Mouse (Mus musculus) forebrain, embryonic 16.5 days (tissue): ENCODE results near the gene Chpf. TPM values are rescaled to one million over a fixed set of nuclear protein-coding genes. Genes with fewer than 3 reads are reported as not detected.

Experiments
- ATAC-seq: fragments of 200-750 bp; cut with Nextera tagmentation; 2 replicates; pipeline ENCODE4 v1.8.0; 2017; ENCODE audit warnings: mild to moderate bottlenecking, moderate library complexity
- H3K27ac ChIP-seq: fragments of 300-500 bp; sonication (generic); 2 replicates; pipeline ENCODE4 v1.5.1; 2014; ENCODE audit warnings: low read length, control low read depth
- H3K27me3 ChIP-seq: fragments of 300-500 bp; sonication (generic); replicated peaks from 2 replicates; pipeline ENCODE4 v1.6.1; 2014; ENCODE audit warnings: low read length; ENCODE audit not compliant: control insufficient read depth, insufficient read depth
- H3K36me3 ChIP-seq: fragments of 300-500 bp; sonication (generic); 2 replicates; pipeline ENCODE4 v1.6.1; 2014; ENCODE audit not compliant: control insufficient read depth, insufficient read depth
- H3K4me1 ChIP-seq: fragments of 300-500 bp; sonication (generic); replicated peaks from 2 replicates; pipeline ENCODE4 v1.6.1; 2014; ENCODE audit warnings: low read length; ENCODE audit not compliant: control insufficient read depth, insufficient read depth
- H3K4me2 ChIP-seq: fragments of 300-500 bp; sonication (generic); 2 replicates; pipeline ENCODE4 v1.6.1; 2014; ENCODE audit warnings: mild to moderate bottlenecking, low read length, control low read depth
- H3K4me3 ChIP-seq: fragments of 300-500 bp; sonication (generic); replicated peaks from 2 replicates; pipeline ENCODE4 v1.5.1; 2014; ENCODE audit warnings: mild to moderate bottlenecking, low read length, control low read depth
- H3K9ac ChIP-seq: fragments of 300-500 bp; sonication (generic); replicated peaks from 2 replicates; pipeline ENCODE4 v1.6.1; 2014; ENCODE audit warnings: low read depth, low read length, control low read depth
- H3K9me3 ChIP-seq: fragments of 300-500 bp; sonication (generic); 2 replicates; pipeline ENCODE4 v1.6.1; 2016; ENCODE audit warnings: low read length; ENCODE audit not compliant: control insufficient read depth
- WGBS: fragments of 180-500 bp; shearing (Covaris S2); extraction: QIAGEN DNeasy Blood & Tissue Kit; methylation state at CpG from one replicate; pipeline ENCODE4 v1.1.7; 2014; 5-methylcytosine and 5-hydroxymethylcytosine counted together
- polyA plus RNA-seq: library from polyadenylated mRNA; unstranded; fragments of >200 nt; fragmentation: Nextera tagmentation; extraction: Ambion mirVana; gene quantifications from 2 replicates; pipeline ENCODE4 v1.2.1, GENCODE M21; 2015

Chpf gene
- polyA plus RNA-seq, 1 experiment from 2014 or later, result 28.1 TPM

DNA sequence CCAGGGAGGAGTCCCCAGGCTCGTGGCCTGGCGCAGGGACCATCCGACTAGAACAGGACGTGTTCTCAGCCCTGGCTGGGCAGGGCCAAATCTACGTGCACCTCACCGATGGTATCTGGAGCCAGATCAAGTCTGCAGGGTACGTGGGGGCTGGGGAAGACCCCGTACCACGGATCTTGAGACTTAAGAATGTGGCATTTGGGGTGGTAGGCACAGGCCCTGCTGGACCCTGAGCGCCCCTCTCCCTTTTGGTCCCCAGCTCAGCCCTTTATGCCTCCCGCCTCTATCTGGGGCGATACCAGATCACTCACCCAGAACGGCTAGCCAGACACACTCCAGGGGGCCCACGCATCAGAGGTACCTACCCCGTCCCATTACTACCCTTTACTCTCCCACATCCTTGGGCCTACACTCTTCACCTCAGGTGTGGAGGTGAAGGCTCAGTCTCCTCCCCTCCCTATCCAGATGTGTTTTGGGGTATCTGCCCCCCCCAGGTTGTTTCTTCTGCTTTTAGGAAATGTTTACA, 37.6 kb downstream of the Chpf start:
- no peak overlapping the region for H3K4me2 ChIP-seq
- H3K27ac ChIP-seq, result no peak overlapping the region
- H3K4me1 ChIP-seq, result peaks cover 50% of the 10 kb centered on the region
- H3K27me3 ChIP-seq, result no peaks in the 10 kb centered on the region
- H3K9me3 ChIP-seq, result no peaks in the 10 kb centered on the region
- no peak overlapping the region for H3K9ac ChIP-seq
- H3K36me3 ChIP-seq, result peaks cover 2% of the 10 kb centered on the region; the same call in 1 of the 2 replicates
- no peak for ATAC-seq
- no peak overlapping the region for H3K4me3 ChIP-seq
- 81% methylated on average over 15 of the region's 15 CpGs for WGBS

DNA sequence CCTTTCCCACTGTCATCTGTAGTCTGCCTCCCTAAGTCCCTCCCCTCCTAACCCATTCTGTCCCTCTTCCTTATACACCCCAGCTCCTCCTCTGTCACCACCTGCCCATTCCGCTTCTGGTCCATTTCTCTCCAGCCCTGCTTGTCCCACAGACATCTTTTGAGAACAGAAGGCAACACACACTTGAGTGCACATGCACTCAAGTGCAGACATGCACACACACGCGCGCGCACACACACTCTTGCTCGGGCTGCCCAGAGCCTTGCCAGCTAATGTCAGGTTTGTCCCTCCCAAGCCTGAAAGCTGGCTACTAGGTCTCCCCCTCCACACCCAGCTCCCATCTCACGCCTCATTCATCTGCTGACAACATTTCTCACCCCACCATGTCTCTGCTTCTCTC, 38.4 kb downstream of the Chpf start:
- Histone ChIP-seq H3K4me2 (no peak overlapping the region), H3K9me3 (no peaks in the 10 kb centered on the region), H3K36me3 (peaks cover 2% of the 10 kb centered on the region; the same call in 1 of the 2 replicates), H3K9ac (no peak overlapping the region), H3K4me1 (peaks cover 45% of the 10 kb centered on the region), H3K27ac (no peak overlapping the region), H3K4me3 (no peak overlapping the region), H3K27me3 (no peaks in the 10 kb centered on the region)
- WGBS, result 89% methylated on average over 7 of the region's 7 CpGs
- no peak for ATAC-seq

DNA sequence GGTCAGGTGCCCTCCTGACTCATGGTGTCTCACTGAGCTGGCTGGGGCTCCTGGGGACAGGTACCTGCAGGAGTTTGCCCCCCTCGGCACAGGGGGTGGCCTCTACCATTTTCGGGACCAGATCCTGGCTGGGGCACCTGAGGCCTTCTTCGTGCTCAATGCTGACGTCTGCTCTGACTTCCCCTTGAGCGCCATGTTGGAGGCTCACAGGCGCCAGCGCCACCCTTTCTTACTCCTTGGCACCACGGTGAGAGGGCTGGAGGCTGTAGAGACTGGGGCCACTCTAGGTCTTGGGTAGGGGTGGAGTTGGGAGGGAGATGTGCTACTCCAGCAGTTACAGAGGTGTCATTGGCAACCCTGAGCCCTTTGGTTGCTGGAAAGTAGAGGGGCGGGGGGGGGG, 40.3 kb downstream of the Chpf start:
- no peak overlapping the region for H3K9ac ChIP-seq
- ATAC-seq, result no peak
- no peaks in the 10 kb centered on the region for H3K27me3 ChIP-seq
- H3K9me3 ChIP-seq, result no peaks in the 10 kb centered on the region
- no peak overlapping the region for H3K27ac ChIP-seq
- peaks cover 2% of the 10 kb centered on the region; the same call in 1 of the 2 replicates for H3K36me3 ChIP-seq
- H3K4me1 ChIP-seq, result peaks cover 26% of the 10 kb centered on the region
- no peak overlapping the region for H3K4me2 ChIP-seq
- WGBS, result 80% methylated on average over 8 of the region's 9 CpGs
- H3K4me3 ChIP-seq, result no peak overlapping the region

DNA sequence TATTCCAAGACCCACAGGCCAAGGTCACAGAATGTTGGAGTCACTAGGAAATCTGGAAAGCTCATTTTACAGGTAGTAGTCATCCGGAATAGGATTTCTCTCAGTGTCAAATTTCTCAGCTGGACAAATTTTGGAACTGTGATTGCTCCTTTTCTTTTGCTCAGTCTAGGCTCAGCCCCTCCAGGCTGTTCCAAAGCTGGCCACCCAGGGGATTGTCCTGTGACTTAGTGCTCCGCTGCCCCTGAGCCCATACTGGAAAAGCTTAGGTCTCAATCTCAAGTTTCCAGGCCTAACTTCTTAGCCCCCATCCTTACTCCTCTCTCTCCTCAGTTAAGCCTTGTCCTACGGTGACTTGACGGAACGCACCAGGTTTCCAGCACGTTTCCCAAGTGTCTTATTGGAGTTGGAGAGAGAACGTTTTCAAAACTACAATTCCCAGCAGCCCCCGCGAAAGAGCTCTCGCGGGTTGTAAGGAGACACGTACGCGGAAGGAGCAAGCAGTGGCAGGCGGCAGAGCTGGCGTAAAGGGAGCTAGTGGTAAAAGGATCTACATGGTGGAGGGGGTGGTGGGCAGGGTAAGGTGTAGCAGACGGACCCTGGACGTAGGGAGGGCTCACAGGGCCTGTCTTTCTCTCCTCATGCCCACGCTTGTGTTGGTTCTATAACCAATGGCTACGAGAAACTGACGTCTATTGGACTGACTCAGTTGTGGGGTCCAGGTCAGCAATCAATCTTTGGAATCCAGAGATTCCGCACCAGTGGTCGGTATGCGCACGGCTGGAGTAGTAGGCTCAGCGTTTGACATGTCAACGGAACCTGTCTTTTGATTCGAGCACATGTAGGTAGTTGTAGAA, 43.4 kb downstream of the Chpf start, which contains the start of gene Gmppa:
Gene Gmppa, plus strand, starts transcription at position 456 of the 854 bp plus-strand sequence.
- no peaks in the 10 kb centered on the region for H3K9me3 ChIP-seq
- peak within 1 kb of the TSS; percentile 56 for H3K4me3 ChIP-seq
- H3K27ac ChIP-seq, result peak within 1 kb of the TSS; percentile 41; the same call in 1 of the 2 replicates
- H3K36me3 ChIP-seq, result peaks cover under 1% of the 10 kb centered on the region; the same call in 1 of the 2 replicates
- WGBS, result 6% methylated on average over 28 of the region's 28 CpGs
- peak within 1 kb of the TSS; percentile 64 for H3K9ac ChIP-seq
- peaks cover 9% of the 10 kb centered on the region for H3K4me1 ChIP-seq
- ATAC-seq, result peak; percentile 91
- no peaks in the 10 kb centered on the region; the same call in 1 of the 2 replicates for H3K27me3 ChIP-seq
- H3K4me2 ChIP-seq, result peak within 1 kb of the TSS; percentile 72

DNA sequence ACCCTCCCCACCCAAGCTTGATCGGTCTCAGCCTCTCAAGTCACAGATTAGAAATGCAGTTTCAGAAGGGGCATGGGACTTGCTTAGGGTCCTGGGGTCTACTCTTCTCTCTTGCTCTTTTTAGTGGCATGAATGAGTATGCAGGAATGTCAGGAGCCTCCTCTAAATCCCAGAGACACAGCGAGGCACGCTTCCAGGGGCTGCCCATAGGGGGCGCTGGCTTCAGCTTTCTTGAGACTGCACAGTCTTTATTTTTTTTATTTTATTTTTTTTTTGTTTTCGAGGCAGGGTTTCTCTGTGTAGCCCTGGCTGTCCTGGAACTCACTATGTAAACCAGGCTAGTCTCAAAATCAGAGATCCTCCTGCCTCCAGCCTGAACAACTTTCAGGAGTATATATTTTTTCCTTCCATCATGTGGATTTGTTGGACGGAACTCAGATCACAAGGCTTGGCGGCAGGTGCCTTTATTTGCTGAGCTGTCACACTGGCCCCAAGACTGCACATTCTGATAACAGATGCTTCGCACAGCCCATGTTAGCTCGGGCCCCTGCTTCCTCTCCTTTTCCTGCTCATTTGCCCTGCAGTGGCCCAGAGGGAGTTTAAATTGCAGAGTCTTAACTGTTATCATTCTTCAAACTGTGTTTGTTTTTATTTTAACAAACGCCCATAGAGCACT, 53.2 kb downstream of the Chpf start:
- Histone ChIP-seq H3K9ac (no peak overlapping the region), H3K4me2 (no peak overlapping the region), H3K9me3 (no peaks in the 10 kb centered on the region), H3K4me1 (peaks cover 18% of the 10 kb centered on the region), H3K4me3 (no peak overlapping the region), H3K27me3 (peaks cover 38% of the 10 kb centered on the region), H3K27ac (no peak overlapping the region), H3K36me3 (no peaks in the 10 kb centered on the region)
- WGBS, result 38% methylated on average over 10 of the region's 10 CpGs
- ATAC-seq, result no peak

Other genes starting within 250 kb of the Chpf start
- gene A630095N17Rik, start 247.2 kb downstream of the Chpf start, polyA plus RNA-seq, result not detected in 2 replicates
- 51.5 and 59.3 TPM in 2 replicates for gene Dnajb2, start 242.9 kb downstream of the Chpf start, polyA plus RNA-seq
- 6.1 and 10.7 TPM in 2 replicates for gene Ptprn, start 214.8 kb downstream of the Chpf start, polyA plus RNA-seq
- 29.3 and 76.1 TPM in 2 replicates for gene Resp18, start 200.9 kb downstream of the Chpf start, polyA plus RNA-seq
- gene Dnpep, start 161.3 kb downstream of the Chpf start, polyA plus RNA-seq, result 146 and 150 TPM in 2 replicates
- 1.2 and 1.5 TPM in 2 replicates for gene Des, start 119.0 kb downstream of the Chpf start, polyA plus RNA-seq
- 10.7 and 12.9 TPM in 2 replicates for gene Speg, start 104.0 kb downstream of the Chpf start, polyA plus RNA-seq
- 86.4 and 93.1 TPM in 2 replicates for gene Gmppa, start 43.4 kb downstream of the Chpf start, polyA plus RNA-seq
- gene Asic4, start 28.9 kb downstream of the Chpf start, polyA plus RNA-seq, result 4.0 and 7.2 TPM in 2 replicates
- gene Tmem198, start 225 bp upstream of the Chpf start, polyA plus RNA-seq, result 59.8 and 60.5 TPM in 2 replicates
- gene Obsl1, start 27.1 kb upstream of the Chpf start, polyA plus RNA-seq, result 19.6 and 21.6 TPM in 2 replicates
- gene Inha, start 27.8 kb upstream of the Chpf start, polyA plus RNA-seq, result 13.7 and 18.1 TPM in 2 replicates
- gene Stk11ip, start 42.2 kb upstream of the Chpf start, polyA plus RNA-seq, result 16.7 and 22.4 TPM in 2 replicates
- gene Slc4a3, start 67.0 kb upstream of the Chpf start, polyA plus RNA-seq, result 37.4 and 50.4 TPM in 2 replicates